Mouse (Mus musculus): ENCODE measurements around the gene Dixdc1. TPM values are rescaled to one million over a fixed set of nuclear protein-coding genes. Genes with fewer than 3 reads are reported as not detected.

Gene Dixdc1
- polyA plus RNA-seq, 1 experiment = 11.1 TPM

DNA sequence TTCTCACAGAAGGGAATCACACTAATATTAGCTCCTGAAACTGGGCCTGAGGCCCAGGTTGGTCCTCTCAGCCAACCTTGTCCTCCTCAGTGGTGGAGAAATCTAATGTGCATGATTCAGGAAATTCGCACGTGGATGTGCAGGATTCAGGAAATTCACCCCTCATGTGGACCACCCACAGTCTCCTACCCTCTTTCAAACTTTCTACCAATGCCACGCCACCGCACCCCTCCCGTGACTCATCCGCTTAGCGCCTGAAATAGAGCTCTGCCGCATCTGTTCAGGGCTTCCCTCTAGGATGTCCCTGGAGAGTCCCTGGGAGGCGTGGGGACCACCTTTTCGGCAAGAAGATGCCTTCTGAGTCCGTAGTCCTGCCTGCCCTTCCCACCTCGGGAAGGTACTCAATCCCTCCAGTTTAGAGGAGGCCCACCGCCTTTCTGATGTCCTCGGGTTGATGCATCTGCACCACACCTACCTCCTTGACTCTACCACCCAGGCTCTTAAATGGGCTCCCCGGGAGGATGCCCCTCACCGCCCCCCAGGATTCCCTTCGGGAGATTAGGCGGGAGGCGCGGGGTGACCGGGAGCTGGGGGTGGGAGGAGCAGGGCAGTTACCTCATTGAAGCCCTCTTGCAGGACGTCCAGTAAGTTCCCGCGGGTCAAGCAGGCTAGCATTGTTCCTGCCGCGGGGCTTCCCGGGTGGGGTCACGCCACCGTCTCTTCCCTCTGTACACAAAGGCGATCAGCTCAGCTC lies 12.0 kb downstream of the Dixdc1 start:
- H3K9me3 ChIP-seq (replicated peaks; ENCODE audit: control insufficient read depth, insufficient read depth, low read length, poor library complexity, severe bottlenecking) = no peaks in the 10 kb centered on the region
- no peaks in the 10 kb centered on the region for H3K36me3 ChIP-seq (ENCODE audit: control insufficient read depth, insufficient read depth, low read length, poor library complexity, severe bottlenecking)
- H3K27ac ChIP-seq (ENCODE audit: insufficient read depth, low read length) = no peak overlapping the region
- peak overlapping the region; percentile 67 for H3K4me3 ChIP-seq (ENCODE audit: low read depth, low read length)
- no peaks in the 10 kb centered on the region for H3K4me1 ChIP-seq (ENCODE audit: control insufficient read depth, insufficient read depth, low read length)
- no peak for TF ChIP-seq CTCF (IDR thresholded peaks at IDR 0.05; ENCODE audit: low read depth, low read length)
- no peak for TF ChIP-seq EP300 (IDR thresholded peaks at IDR 0.05; ENCODE audit: insufficient read depth, low read depth, low read length)
- TF ChIP-seq POLR2A (IDR thresholded peaks at IDR 0.05; ENCODE audit: insufficient read depth, low read length) = no peak
- H3K9ac ChIP-seq (ENCODE audit: low read depth, poor library complexity, severe bottlenecking) = peak overlapping the region; percentile 38
- H3K27me3 ChIP-seq (ENCODE audit: control insufficient read depth, insufficient read depth, low read length, poor library complexity, severe bottlenecking) = no peaks in the 10 kb centered on the region

GRCm38 (mm10) chr9:50725921-50726590 lies 13.3 kb downstream of the Dixdc1 start:
- Histone ChIP-seq H3K27ac (ENCODE audit: insufficient read depth, low read length) (no peak overlapping the region), H3K4me3 (ENCODE audit: low read depth, low read length) (no peak overlapping the region), H3K9me3 (replicated peaks; ENCODE audit: control insufficient read depth, insufficient read depth, low read length, poor library complexity, severe bottlenecking) (no peaks in the 10 kb centered on the region), H3K9ac (ENCODE audit: low read depth, poor library complexity, severe bottlenecking) (no peak overlapping the region), H3K36me3 (ENCODE audit: control insufficient read depth, insufficient read depth, low read length, poor library complexity, severe bottlenecking) (no peaks in the 10 kb centered on the region), H3K27me3 (ENCODE audit: control insufficient read depth, insufficient read depth, low read length, poor library complexity, severe bottlenecking) (no peaks in the 10 kb centered on the region), H3K4me1 (ENCODE audit: control insufficient read depth, insufficient read depth, low read length) (peaks cover 2% of the 10 kb centered on the region)
- no peak for TF ChIP-seq POLR2A (IDR thresholded peaks at IDR 0.05; ENCODE audit: insufficient read depth, low read length)
- no peak for TF ChIP-seq EP300 (IDR thresholded peaks at IDR 0.05; ENCODE audit: insufficient read depth, low read depth, low read length)
- no peak for TF ChIP-seq CTCF (IDR thresholded peaks at IDR 0.05; ENCODE audit: low read depth, low read length)

DNA sequence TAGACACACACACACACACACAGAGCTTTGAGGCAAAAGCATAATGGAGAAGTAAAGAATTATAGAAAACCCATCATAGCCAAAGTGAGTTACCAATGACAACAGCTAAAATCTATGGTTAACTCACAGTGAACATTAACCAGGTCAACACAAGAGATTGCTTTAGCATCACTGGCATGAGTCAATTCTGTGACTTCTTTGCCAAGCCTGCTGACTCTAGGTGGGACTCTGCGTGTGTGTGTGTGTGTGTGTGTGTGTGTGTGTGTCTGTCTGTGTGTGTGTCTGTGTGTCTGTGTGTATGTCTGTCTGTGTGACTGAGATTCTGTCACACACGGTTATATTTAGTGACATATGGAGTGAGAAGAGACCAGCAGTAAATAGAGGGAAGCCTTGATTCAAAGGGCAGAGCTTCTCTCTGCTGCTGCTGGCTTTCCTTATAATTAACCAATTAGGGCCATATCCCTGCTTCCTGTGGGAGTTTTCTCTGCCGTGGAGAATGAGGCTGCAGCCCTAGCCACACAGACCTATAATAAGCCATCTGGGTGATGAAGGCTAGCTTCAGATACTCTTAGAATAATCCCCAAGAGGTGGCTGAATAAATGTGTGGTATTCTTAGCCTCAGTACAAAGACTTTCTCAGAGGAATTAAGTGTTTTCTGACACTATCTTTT lies 14.5 kb downstream of the Dixdc1 start:
- Histone ChIP-seq H3K36me3 (ENCODE audit: control insufficient read depth, insufficient read depth, low read length, poor library complexity, severe bottlenecking) (no peaks in the 10 kb centered on the region), H3K27me3 (ENCODE audit: control insufficient read depth, insufficient read depth, low read length, poor library complexity, severe bottlenecking) (no peaks in the 10 kb centered on the region), H3K9me3 (replicated peaks; ENCODE audit: control insufficient read depth, insufficient read depth, low read length, poor library complexity, severe bottlenecking) (no peaks in the 10 kb centered on the region), H3K4me1 (ENCODE audit: control insufficient read depth, insufficient read depth, low read length) (peaks cover 2% of the 10 kb centered on the region), H3K9ac (ENCODE audit: low read depth, poor library complexity, severe bottlenecking) (no peak overlapping the region), H3K27ac (ENCODE audit: insufficient read depth, low read length) (no peak overlapping the region), H3K4me3 (ENCODE audit: low read depth, low read length) (no peak overlapping the region)
- TF ChIP-seq CTCF (IDR thresholded peaks at IDR 0.05; ENCODE audit: low read depth, low read length) (no peak), POLR2A (IDR thresholded peaks at IDR 0.05; ENCODE audit: insufficient read depth, low read length) (no peak), EP300 (IDR thresholded peaks at IDR 0.05; ENCODE audit: insufficient read depth, low read depth, low read length) (no peak)

GRCm38 (mm10) chr9:50724147-50724546 lies 15.2 kb downstream of the Dixdc1 start:
- peaks cover 2% of the 10 kb centered on the region for H3K4me1 ChIP-seq (ENCODE audit: control insufficient read depth, insufficient read depth, low read length)
- H3K27ac ChIP-seq (ENCODE audit: insufficient read depth, low read length) = no peak overlapping the region
- no peak overlapping the region for H3K4me3 ChIP-seq (ENCODE audit: low read depth, low read length)

GRCm38 (mm10) chr9:50723406-50723805 lies 15.9 kb downstream of the Dixdc1 start:
- no peaks in the 10 kb centered on the region for H3K36me3 ChIP-seq (ENCODE audit: control insufficient read depth, insufficient read depth, low read length, poor library complexity, severe bottlenecking)
- no peak overlapping the region for H3K4me3 ChIP-seq (ENCODE audit: low read depth, low read length)
- no peak overlapping the region for H3K9ac ChIP-seq (ENCODE audit: low read depth, poor library complexity, severe bottlenecking)
- no peak for TF ChIP-seq EP300 (IDR thresholded peaks at IDR 0.05; ENCODE audit: insufficient read depth, low read depth, low read length)
- no peaks in the 10 kb centered on the region for H3K9me3 ChIP-seq (replicated peaks; ENCODE audit: control insufficient read depth, insufficient read depth, low read length, poor library complexity, severe bottlenecking)
- H3K27ac ChIP-seq (ENCODE audit: insufficient read depth, low read length) = no peak overlapping the region
- H3K4me1 ChIP-seq (ENCODE audit: control insufficient read depth, insufficient read depth, low read length) = peaks cover 2% of the 10 kb centered on the region
- H3K27me3 ChIP-seq (ENCODE audit: control insufficient read depth, insufficient read depth, low read length, poor library complexity, severe bottlenecking) = no peaks in the 10 kb centered on the region

More at GRCm38 (mm10) chr9:50724147-50724546, 15.2 kb downstream of the Dixdc1 start:
- no peaks in the 10 kb centered on the region for H3K9me3 ChIP-seq (replicated peaks; ENCODE audit: control insufficient read depth, insufficient read depth, low read length, poor library complexity, severe bottlenecking)
- no peaks in the 10 kb centered on the region for H3K36me3 ChIP-seq (ENCODE audit: control insufficient read depth, insufficient read depth, low read length, poor library complexity, severe bottlenecking)
- no peak overlapping the region for H3K9ac ChIP-seq (ENCODE audit: low read depth, poor library complexity, severe bottlenecking)
- no peak for TF ChIP-seq POLR2A (IDR thresholded peaks at IDR 0.05; ENCODE audit: insufficient read depth, low read length)
- H3K27me3 ChIP-seq (ENCODE audit: control insufficient read depth, insufficient read depth, low read length, poor library complexity, severe bottlenecking) = no peaks in the 10 kb centered on the region

DNA sequence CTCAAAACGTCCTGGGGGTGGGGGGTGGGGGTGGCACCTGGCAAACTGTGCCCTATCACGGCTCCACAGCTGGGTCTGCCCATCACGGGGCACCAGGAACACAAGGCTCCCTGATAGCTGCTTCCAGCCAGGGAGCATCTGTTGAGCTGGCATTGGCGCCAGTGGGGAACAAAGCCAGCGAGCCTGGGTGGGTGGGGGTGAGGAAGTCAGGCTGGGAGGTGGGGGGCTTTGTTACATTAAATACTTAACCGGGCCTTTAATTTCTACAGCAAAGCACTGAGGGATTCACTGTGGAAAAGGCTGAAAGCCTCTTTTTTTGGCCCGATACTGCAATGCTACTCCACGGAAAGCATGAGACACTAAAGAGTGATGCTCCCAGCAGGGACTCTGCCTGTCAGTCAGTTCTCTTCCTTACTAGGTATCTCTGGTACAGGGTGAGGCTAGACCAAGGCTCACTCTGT lies 16.8 kb downstream of the Dixdc1 start:
- no peaks in the 10 kb centered on the region for H3K27me3 ChIP-seq (ENCODE audit: control insufficient read depth, insufficient read depth, low read length, poor library complexity, severe bottlenecking)
- H3K9ac ChIP-seq (ENCODE audit: low read depth, poor library complexity, severe bottlenecking) = no peak overlapping the region
- H3K36me3 ChIP-seq (ENCODE audit: control insufficient read depth, insufficient read depth, low read length, poor library complexity, severe bottlenecking) = no peaks in the 10 kb centered on the region
- H3K27ac ChIP-seq (ENCODE audit: insufficient read depth, low read length) = no peak overlapping the region
- H3K4me3 ChIP-seq (ENCODE audit: low read depth, low read length) = no peak overlapping the region
- no peaks in the 10 kb centered on the region for H3K9me3 ChIP-seq (replicated peaks; ENCODE audit: control insufficient read depth, insufficient read depth, low read length, poor library complexity, severe bottlenecking)
- H3K4me1 ChIP-seq (ENCODE audit: control insufficient read depth, insufficient read depth, low read length) = peaks cover 2% of the 10 kb centered on the region
- TF ChIP-seq POLR2A (IDR thresholded peaks at IDR 0.05; ENCODE audit: insufficient read depth, low read length) = no peak
- no peak for TF ChIP-seq CTCF (IDR thresholded peaks at IDR 0.05; ENCODE audit: low read depth, low read length)
- no peak for TF ChIP-seq EP300 (IDR thresholded peaks at IDR 0.05; ENCODE audit: insufficient read depth, low read depth, low read length)
